ENCODE assay signal across 18 mouse cellular contexts in genomic region chr13:88186579-88186978, GRCm38 (mm10).
"Had no signal": no experiment of that assay in that cellular context is flagged by ENCODE, and none has a peak within 500 bp of the region (broad histone marks: within the 10 kb centered on the region; RNA-seq: fewer than 3 reads in every experiment).

No protein-coding gene starts in this region.

- H3K4me3 ChIP-seq: intestine, embryonic 15.5 days; layer of hippocampus, adult 2 months; limb, embryonic 13.5 days; midbrain, embryonic 10.5 days; myocyte; neural tube, embryonic 12.5 days had no signal

- DNase-seq: kidney, adult 18-20 months; kidney, postnatal 10 days; kidney, postnatal 4 days; lung, adult 2 months; lung, postnatal 10 days; lung, postnatal 4 days; midbrain, embryonic 14.5 days; right cerebral cortex, postnatal 25 days; thymus, adult 18-20 months; thymus, postnatal 14 days had no signal

- H3K27me3 ChIP-seq: intestine, embryonic 15.5 days; limb, embryonic 13.5 days; neural tube, embryonic 12.5 days had no signal

- H3K4me2 ChIP-seq: intestine, embryonic 15.5 days; limb, embryonic 13.5 days; neural tube, embryonic 12.5 days had no signal

- H3K4me1 ChIP-seq: intestine, embryonic 15.5 days; limb, embryonic 13.5 days; midbrain, embryonic 10.5 days; neural tube, embryonic 12.5 days had no signal

- H3K27ac ChIP-seq: intestine, embryonic 15.5 days; layer of hippocampus, adult 2 months; limb, embryonic 13.5 days; liver, embryonic 14.5 days; midbrain, embryonic 10.5 days; neural tube, embryonic 12.5 days; stomach, postnatal 0 days had no signal

- H3K36me3 ChIP-seq: intestine, embryonic 15.5 days; limb, embryonic 13.5 days; midbrain, embryonic 10.5 days; neural tube, embryonic 12.5 days had no signal

- H3K9me3 ChIP-seq: intestine, embryonic 15.5 days; limb, embryonic 13.5 days; midbrain, embryonic 10.5 days; neural tube, embryonic 12.5 days had no signal

- H3K9ac ChIP-seq: intestine, embryonic 15.5 days; limb, embryonic 13.5 days; liver, embryonic 14.5 days; neural tube, embryonic 12.5 days had no signal

- ATAC-seq: intestine, embryonic 15.5 days had no signal
